Mouse (Mus musculus) hindbrain, embryonic 15.5 days (tissue): ENCODE results near the gene Zfp143. TPM values are rescaled to one million over a fixed set of nuclear protein-coding genes. Genes with fewer than 3 reads are reported as not detected.

Experiments
- polyA plus RNA-seq: library from polyadenylated mRNA; unstranded; fragments of >200 nt; fragmentation: Nextera tagmentation; extraction: Ambion mirVana; gene quantifications from 2 replicates; pipeline ENCODE4 v1.2.1, GENCODE M21; 2015

Gene Zfp143
- polyA plus RNA-seq, 1 experiment from 2014 or later, result 15.5 TPM

Other genes with a start within 250 kb of the Zfp143 start
- 2.1 and 3.3 TPM in 2 replicates for gene Scube2, start 195.5 kb upstream of the Zfp143 start, polyA plus RNA-seq
- 44.6 TPM in 2 replicates for gene Dennd5a, start 100.7 kb upstream of the Zfp143 start, polyA plus RNA-seq
- 61.8 and 65.6 TPM in 2 replicates for gene Tmem41b, start 74.3 kb upstream of the Zfp143 start, polyA plus RNA-seq
- gene Ipo7, start 42.9 kb upstream of the Zfp143 start, polyA plus RNA-seq, result 41.2 and 44.9 TPM in 2 replicates
- 7.3 and 7.9 TPM in 2 replicates for gene Wee1, start 60.8 kb downstream of the Zfp143 start, polyA plus RNA-seq
- gene Swap70, start 160.5 kb downstream of the Zfp143 start, polyA plus RNA-seq, result 10.1 and 11.1 TPM in 2 replicates